Mouse (Mus musculus): ENCODE measurements around the gene Dbh. TPM values are rescaled to one million over a fixed set of nuclear protein-coding genes. Genes with fewer than 3 reads are reported as not detected.

Gene Dbh
- polyA plus RNA-seq, 1 experiment: not detected

DNA sequence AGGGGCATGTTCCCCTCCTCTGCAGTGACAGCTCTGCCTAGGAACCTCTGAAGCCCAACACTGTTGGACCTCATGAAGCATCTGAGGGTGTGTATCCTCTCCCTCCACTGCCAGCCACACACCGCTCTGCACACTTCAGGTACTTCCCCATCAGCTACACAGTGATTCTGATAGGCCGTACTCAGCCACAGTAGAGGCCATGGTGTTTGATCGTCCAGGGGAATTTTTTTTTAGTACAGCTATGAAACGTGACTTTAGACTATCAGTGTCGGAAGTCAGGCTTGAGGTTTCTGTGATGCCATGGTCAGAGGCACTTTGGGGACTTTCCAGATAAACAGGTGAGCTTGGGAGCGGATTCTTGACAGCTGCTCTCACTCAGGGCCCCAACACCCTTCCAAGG is 22.5 kb downstream of the Dbh start:
- Histone ChIP-seq H3K27ac (ENCODE audit: insufficient read depth, low read length) (no peak overlapping the region), H3K4me3 (ENCODE audit: insufficient read depth, low read length) (no peak overlapping the region), H3K4me1 (ENCODE audit: control insufficient read depth, insufficient read depth, low read length) (peaks cover 8% of the 10 kb centered on the region; the same call in 1 of the 2 replicates)
- TF ChIP-seq POLR2A (IDR thresholded peaks at IDR 0.05; ENCODE audit: low read depth, low read length): no peak
- TF ChIP-seq CTCF (IDR thresholded peaks at IDR 0.05; ENCODE audit: borderline replicate concordance, insufficient read depth, low read length): no peak

DNA sequence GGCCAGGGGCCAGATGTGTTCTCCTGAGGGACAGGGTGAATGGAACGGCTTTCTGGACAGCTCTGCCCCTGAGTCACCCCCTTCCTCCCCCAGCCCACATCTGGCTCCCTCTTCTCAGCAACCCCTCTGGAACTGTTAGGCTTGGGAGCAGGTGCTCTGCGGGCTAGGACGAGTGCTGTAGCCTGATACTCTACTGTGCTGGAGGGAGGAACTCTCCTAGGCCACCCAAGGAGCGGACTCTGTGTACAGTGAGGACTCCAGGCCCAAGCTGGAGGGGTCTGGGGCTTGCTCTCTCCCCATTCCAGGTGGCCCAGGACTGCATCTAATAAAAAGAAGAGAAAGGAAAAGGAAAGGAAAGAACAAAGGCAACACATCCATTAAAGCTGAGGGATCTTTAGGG is 25.0 kb downstream of the Dbh start:
- TF ChIP-seq CTCF (IDR thresholded peaks at IDR 0.05; ENCODE audit: borderline replicate concordance, insufficient read depth, low read length): no peak
- TF ChIP-seq POLR2A (IDR thresholded peaks at IDR 0.05; ENCODE audit: low read depth, low read length): no peak
- Histone ChIP-seq H3K4me3 (ENCODE audit: insufficient read depth, low read length) (no peak overlapping the region), H3K27ac (ENCODE audit: insufficient read depth, low read length) (no peak overlapping the region), H3K4me1 (ENCODE audit: control insufficient read depth, insufficient read depth, low read length) (no peaks in the 10 kb centered on the region)

DNA sequence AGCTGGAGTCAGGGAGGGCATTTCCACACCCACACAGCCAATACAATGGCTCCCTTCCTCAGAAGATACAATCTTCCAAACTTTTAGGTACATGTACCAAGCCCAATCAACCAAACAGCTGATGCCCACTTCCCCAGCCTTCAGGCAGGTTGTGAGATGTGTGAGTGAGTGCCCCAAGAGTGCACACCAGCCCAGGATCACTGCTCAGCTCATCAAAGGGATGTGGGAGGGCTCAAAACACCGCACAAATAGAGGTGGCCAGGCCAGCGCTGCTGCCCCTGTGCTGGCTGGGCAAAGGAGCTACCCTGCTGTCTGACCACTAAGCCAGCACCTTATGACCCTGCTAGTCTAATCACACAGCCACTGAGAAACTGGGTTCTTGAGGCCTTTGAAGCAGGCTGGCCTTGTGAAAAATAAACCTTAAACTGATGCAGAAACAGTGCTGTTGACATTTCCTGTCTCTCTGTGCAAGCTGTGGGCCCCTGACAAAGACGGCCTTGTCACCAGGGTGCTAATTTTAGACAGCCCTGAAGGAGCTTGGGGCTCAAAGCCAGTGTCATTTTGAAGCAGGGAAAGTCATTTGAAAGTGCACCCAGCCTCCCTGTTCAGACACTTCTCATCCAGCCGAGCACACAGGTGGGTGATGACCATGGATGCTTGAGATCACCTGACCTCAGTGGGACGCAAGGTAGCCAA is 33.7 kb downstream of the Dbh start:
- H3K4me3 ChIP-seq (ENCODE audit: insufficient read depth, low read length): no peak overlapping the region
- H3K4me1 ChIP-seq (ENCODE audit: control insufficient read depth, insufficient read depth, low read length): no peaks in the 10 kb centered on the region
- TF ChIP-seq POLR2A (IDR thresholded peaks at IDR 0.05; ENCODE audit: low read depth, low read length) (no peak), CTCF (IDR thresholded peaks at IDR 0.05; ENCODE audit: borderline replicate concordance, insufficient read depth, low read length) (no peak)
- no peak overlapping the region for H3K27ac ChIP-seq (ENCODE audit: insufficient read depth, low read length)

DNA sequence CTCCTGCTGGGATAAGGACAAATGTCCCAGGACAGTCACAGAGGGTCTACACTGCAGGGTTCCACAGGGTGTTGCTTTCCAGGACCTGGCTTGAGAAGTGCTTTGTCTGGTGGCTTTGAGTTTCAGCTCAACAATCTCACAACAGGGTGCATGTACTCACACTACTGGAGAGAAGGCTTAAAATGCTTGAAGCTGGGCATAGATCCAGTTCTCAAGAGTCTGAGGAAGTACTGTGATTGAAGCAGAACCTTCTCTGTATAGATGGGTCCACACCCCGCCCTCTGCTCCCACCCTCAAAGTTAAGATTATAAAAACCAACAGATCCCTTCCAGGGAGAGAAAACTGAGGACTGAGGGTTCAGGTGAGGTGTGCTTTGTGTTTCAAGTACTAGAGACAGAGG is 35.6 kb downstream of the Dbh start:
- no peak overlapping the region for H3K27ac ChIP-seq (ENCODE audit: insufficient read depth, low read length)
- no peaks in the 10 kb centered on the region for H3K4me1 ChIP-seq (ENCODE audit: control insufficient read depth, insufficient read depth, low read length)
- H3K4me3 ChIP-seq (ENCODE audit: insufficient read depth, low read length): no peak overlapping the region
- no peak for TF ChIP-seq POLR2A (IDR thresholded peaks at IDR 0.05; ENCODE audit: low read depth, low read length)
- no peak for TF ChIP-seq CTCF (IDR thresholded peaks at IDR 0.05; ENCODE audit: borderline replicate concordance, insufficient read depth, low read length)

DNA sequence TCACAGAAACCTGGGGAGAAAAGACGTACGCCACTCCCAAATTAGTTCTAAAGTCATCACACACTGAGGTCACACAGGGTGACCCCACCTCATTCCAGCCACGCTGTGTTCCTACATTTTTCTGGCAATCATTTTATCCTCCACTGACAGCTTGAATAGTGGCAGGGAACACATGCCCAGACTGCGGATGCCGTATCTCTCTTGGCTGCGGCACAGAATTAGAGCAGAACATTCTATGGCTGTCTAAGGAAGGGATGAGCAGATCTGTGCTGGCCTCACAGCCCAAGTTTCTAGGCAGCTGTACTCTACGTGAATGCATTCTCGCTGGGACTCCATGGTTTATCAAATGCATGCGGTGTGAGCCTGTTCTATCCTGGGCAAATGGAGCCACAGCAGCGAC is 40.6 kb downstream of the Dbh start:
- Histone ChIP-seq H3K4me1 (ENCODE audit: control insufficient read depth, insufficient read depth, low read length) (no peaks in the 10 kb centered on the region), H3K4me3 (ENCODE audit: insufficient read depth, low read length) (no peak overlapping the region), H3K27ac (ENCODE audit: insufficient read depth, low read length) (no peak overlapping the region)
- TF ChIP-seq POLR2A (IDR thresholded peaks at IDR 0.05; ENCODE audit: low read depth, low read length) (no peak), CTCF (IDR thresholded peaks at IDR 0.05; ENCODE audit: borderline replicate concordance, insufficient read depth, low read length) (no peak)

DNA sequence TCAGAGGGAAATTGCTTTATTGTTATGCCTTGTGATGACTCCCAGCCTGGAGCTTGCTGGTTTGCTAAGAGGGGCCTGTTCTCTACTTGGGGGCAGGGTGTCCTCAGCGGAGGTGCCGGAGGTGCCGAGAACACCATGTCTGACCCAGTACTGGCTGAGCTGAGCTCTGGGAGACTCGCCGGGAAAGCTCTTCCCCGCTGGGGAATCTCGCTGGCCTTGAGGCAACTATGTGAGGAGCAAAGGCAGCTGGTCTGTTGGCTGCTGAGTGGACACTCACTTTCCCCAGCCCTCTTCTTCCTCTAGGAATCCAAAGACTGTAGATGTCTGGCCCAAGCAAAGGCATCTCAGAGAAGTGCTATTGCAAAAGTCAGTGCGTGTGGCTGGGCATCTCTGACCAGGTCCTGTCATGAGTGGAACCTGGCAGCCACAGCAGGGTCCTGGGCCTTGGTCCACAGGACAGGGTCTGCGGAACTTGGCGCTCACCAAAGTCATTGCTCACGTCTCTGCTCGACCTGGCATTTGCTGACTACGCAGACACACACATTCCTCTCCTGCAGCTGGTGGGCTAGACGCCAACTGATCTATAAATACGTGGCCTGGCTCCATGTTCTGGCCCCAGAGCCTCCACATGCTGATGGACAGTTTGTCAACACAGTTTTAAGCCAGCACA is 41.2 kb downstream of the Dbh start:
- Histone ChIP-seq H3K4me1 (ENCODE audit: control insufficient read depth, insufficient read depth, low read length) (no peaks in the 10 kb centered on the region), H3K27ac (ENCODE audit: insufficient read depth, low read length) (no peak overlapping the region), H3K4me3 (ENCODE audit: insufficient read depth, low read length) (no peak overlapping the region)
- no peak for TF ChIP-seq POLR2A (IDR thresholded peaks at IDR 0.05; ENCODE audit: low read depth, low read length)
- TF ChIP-seq CTCF (IDR thresholded peaks at IDR 0.05; ENCODE audit: borderline replicate concordance, insufficient read depth, low read length): no peak

DNA sequence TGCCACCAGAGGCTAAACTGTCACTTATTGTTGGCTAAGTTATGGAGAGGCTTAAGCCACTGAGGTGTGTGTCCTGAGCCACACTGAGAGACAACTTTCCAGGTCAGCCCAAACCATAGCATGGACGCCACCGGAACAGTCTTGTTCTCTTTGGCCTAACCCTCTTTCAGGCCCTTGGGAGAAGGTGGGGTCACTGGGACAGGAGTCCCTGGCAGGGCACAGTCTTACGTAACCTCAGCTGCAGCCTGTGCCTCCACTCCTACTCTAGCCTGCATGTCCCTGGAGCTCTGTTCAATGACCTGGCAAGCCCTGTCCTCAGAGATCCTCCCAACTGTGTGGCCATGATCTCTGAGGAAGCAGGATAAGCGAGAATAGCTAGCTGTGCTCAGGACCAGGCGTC is 42.1 kb downstream of the Dbh start:
- no peak overlapping the region for H3K27ac ChIP-seq (ENCODE audit: insufficient read depth, low read length)
- H3K4me3 ChIP-seq (ENCODE audit: insufficient read depth, low read length): no peak overlapping the region

DNA sequence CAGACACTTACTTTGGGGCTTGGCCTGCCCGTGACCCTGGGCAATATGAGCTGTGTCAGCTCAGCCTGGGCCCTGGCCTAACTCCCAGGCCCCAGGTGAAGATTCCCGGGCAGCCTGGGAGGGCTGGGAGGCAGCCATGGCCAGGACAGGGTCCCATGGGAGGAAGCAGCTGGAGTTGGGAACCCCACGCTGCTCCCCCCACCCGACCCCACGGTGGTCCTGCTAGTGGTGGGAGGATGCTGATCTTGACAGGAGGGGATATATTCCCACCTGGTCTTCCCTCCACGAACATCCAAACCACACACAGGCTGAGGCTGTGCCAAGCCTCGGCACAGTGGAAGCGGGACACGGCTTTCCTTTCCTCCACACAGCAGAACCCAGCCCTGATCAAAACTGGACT is 44.3 kb downstream of the Dbh start:
- Histone ChIP-seq H3K4me3 (ENCODE audit: insufficient read depth, low read length) (no peak overlapping the region), H3K27ac (ENCODE audit: insufficient read depth, low read length) (no peak overlapping the region), H3K4me1 (ENCODE audit: control insufficient read depth, insufficient read depth, low read length) (no peaks in the 10 kb centered on the region)
- TF ChIP-seq CTCF (IDR thresholded peaks at IDR 0.05; ENCODE audit: borderline replicate concordance, insufficient read depth, low read length) (no peak), POLR2A (IDR thresholded peaks at IDR 0.05; ENCODE audit: low read depth, low read length) (no peak)

More for the DNA sequence above, 42.1 kb downstream of the Dbh start:
- no peaks in the 10 kb centered on the region for H3K4me1 ChIP-seq (ENCODE audit: control insufficient read depth, insufficient read depth, low read length)
- no peak for TF ChIP-seq CTCF (IDR thresholded peaks at IDR 0.05; ENCODE audit: borderline replicate concordance, insufficient read depth, low read length)
- TF ChIP-seq POLR2A (IDR thresholded peaks at IDR 0.05; ENCODE audit: low read depth, low read length): no peak

DNA sequence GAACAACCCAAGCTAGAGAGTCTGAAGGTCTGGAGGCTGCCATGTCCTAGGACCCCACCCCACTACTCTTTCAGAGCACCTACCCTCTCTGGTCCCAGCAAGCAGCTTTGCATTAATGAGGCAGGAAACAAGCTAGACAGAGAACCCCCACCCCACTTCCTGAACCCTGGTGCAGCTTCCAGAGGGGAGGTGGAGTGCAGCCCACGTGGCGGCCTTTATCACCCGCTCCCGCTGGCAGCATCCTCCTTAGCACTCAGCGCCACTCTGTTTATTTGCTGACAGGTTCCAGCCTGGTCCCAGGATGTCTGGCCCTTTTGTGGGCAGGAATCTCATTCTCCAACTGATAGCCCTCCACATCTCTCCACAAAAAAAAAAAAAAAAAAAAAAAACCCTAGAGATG is 44.8 kb downstream of the Dbh start:
- no peaks in the 10 kb centered on the region for H3K4me1 ChIP-seq (ENCODE audit: control insufficient read depth, insufficient read depth, low read length)
- H3K4me3 ChIP-seq (ENCODE audit: insufficient read depth, low read length): no peak overlapping the region
- no peak for TF ChIP-seq POLR2A (IDR thresholded peaks at IDR 0.05; ENCODE audit: low read depth, low read length)
- TF ChIP-seq CTCF (IDR thresholded peaks at IDR 0.05; ENCODE audit: borderline replicate concordance, insufficient read depth, low read length): no peak
- H3K27ac ChIP-seq (ENCODE audit: insufficient read depth, low read length): no peak overlapping the region

DNA sequence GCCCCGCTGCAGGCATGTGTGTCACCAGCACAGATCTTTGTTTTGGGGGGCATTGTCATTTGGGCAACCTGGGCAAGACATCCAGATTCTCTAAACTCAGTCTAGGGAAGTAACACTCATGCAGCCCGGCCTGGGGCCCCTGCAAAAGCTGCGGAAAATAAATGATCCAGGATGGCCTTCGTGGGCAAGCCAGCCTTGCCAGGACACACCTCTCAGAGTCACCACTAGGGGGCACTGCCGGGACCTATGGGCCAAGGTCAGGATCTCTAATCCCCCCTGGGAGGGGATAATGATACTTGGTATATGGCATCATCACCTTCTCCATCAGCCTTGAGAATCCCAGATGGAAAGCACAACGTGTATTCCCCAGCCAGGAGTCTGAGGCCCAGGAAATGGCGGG is 45.2 kb downstream of the Dbh start:
- no peaks in the 10 kb centered on the region for H3K4me1 ChIP-seq (ENCODE audit: control insufficient read depth, insufficient read depth, low read length)

More for the DNA sequence above, 45.2 kb downstream of the Dbh start:
- Histone ChIP-seq H3K27ac (ENCODE audit: insufficient read depth, low read length) (no peak overlapping the region), H3K4me3 (ENCODE audit: insufficient read depth, low read length) (no peak overlapping the region)
- no peak for TF ChIP-seq CTCF (IDR thresholded peaks at IDR 0.05; ENCODE audit: borderline replicate concordance, insufficient read depth, low read length)
- TF ChIP-seq POLR2A (IDR thresholded peaks at IDR 0.05; ENCODE audit: low read depth, low read length): no peak
